Mouse (Mus musculus) midbrain, embryonic 15.5 days (tissue): ENCODE measurements around the gene Bnip1. TPM values are rescaled to one million over a fixed set of nuclear protein-coding genes. Genes with fewer than 3 reads are reported as not detected.

ENCODE experiments used
- ATAC-seq: fragments of 200-750 bp; cut with Nextera tagmentation; replicated peaks from 2 replicates; pipeline ENCODE4 v1.8.0; 2017; ENCODE audit warnings: moderate TSS enrichment
- H3K27ac ChIP-seq: fragments of 300-500 bp; sonication (generic); 2 replicates; pipeline ENCODE4 v1.5.1; 2015; ENCODE audit warnings: mild to moderate bottlenecking, inconsistent platforms
- H3K27me3 ChIP-seq: fragments of 300-500 bp; sonication (generic); replicated peaks from 2 replicates; pipeline ENCODE4 v1.6.1; 2015; ENCODE audit warnings: inconsistent platforms
- H3K36me3 ChIP-seq: fragments of 300-500 bp; sonication (generic); replicated peaks from 2 replicates; pipeline ENCODE4 v1.6.1; 2015; ENCODE audit warnings: inconsistent platforms
- H3K4me1 ChIP-seq: fragments of 300-500 bp; sonication (generic); 2 replicates; pipeline ENCODE4 v1.6.1; 2015; ENCODE audit warnings: inconsistent platforms
- H3K4me2 ChIP-seq: fragments of 300-500 bp; sonication (generic); 2 replicates; pipeline ENCODE4 v1.6.1; 2015; ENCODE audit warnings: inconsistent platforms, mild to moderate bottlenecking, moderate library complexity
- H3K4me3 ChIP-seq: fragments of 300-500 bp; sonication (generic); 2 replicates; pipeline ENCODE4 v1.5.1; 2015; ENCODE audit warnings: mild to moderate bottlenecking, inconsistent platforms
- H3K9ac ChIP-seq: fragments of 300-500 bp; sonication (generic); 2 replicates; pipeline ENCODE4 v1.6.1; 2015; ENCODE audit warnings: mild to moderate bottlenecking, inconsistent platforms
- H3K9me3 ChIP-seq: fragments of 300-500 bp; sonication (generic); 2 replicates; pipeline ENCODE4 v1.6.1; 2016; ENCODE audit warnings: inconsistent platforms
- WGBS: fragments of 180-500 bp; shearing (Covaris S2); methylation state at CpG from one replicate; pipeline ENCODE4 v1.1.7; 2015; ENCODE audit warnings: mixed read lengths; 5-methylcytosine and 5-hydroxymethylcytosine counted together
- polyA plus RNA-seq: library from polyadenylated mRNA; unstranded; fragments of >200 nt; fragmentation: Nextera tagmentation; extraction: Ambion mirVana; gene quantifications from 2 replicates; pipeline ENCODE4 v1.2.1, GENCODE M21; 2015

The Bnip1 gene
- polyA plus RNA-seq, 1 experiment from 2014 or later, result 60.6 TPM

DNA sequence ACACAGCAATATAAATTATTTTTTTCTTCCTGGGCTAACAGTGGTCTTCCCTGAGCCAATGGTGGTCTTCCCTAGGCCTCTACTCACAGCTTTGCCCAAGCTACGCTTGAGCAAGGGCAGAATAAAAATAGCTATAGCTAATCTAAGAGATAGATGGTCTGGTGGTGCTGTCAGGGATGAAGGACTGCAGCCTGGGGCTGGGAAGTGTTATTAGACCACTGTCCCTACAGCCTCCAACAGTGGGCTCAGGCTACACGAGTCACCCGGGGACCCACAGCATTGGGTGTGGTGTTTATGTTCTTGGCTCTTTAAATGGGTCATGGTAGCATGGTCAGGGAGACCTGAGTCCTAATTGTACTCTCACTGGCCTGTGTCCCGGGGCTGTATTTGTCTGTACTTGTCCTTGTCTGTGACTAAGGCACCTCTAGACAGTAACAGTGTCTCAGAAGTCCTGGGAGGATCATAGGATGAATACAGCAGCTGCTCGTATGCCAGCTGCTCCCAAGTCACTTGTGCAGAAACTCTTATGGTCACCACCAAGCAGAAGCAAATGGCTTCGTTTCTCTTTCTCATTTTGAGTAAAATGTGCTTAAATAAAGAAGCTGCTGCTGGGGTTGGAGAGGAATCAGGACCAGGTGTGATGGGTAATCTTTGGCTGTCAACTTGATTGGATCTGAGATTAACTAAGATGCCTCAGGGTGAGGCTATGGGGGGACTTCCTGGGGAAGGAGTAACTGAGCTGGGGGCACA, 16.7 kb downstream of the Bnip1 start:
- H3K4me3 ChIP-seq, result no peak overlapping the region
- H3K4me2 ChIP-seq, result no peak overlapping the region
- H3K27ac ChIP-seq, result no peak overlapping the region
- H3K36me3 ChIP-seq, result no peaks in the 10 kb centered on the region
- no peaks in the 10 kb centered on the region for H3K27me3 ChIP-seq
- H3K9me3 ChIP-seq, result no peaks in the 10 kb centered on the region
- WGBS, result 72% methylated on average over 6 of the region's 6 CpGs
- H3K4me1 ChIP-seq, result no peaks in the 10 kb centered on the region
- no peak for ATAC-seq
- H3K9ac ChIP-seq, result no peak overlapping the region

DNA sequence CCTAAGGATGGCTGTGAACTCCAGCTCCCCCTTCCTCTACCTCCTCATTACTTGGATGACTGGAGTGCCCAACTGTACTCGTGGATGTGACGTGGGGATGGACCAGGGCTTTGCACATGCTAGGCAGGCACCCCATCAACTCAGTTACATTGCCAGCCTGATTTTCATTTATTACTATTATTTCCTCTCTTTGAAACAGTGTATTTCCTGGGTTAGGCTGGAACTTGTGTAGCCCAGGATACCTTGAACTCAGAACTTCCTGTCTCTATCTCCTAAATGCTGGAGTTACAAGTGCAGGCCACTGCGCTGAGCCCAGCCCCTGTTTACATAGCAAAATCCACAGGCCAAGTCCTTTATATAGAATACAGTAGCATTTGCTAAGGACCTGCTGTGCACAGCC, 22.0 kb downstream of the Bnip1 start:
- WGBS, result 89% methylated on average over 3 of the region's 3 CpGs
- Histone ChIP-seq H3K27ac (no peak overlapping the region), H3K27me3 (no peaks in the 10 kb centered on the region), H3K4me1 (no peaks in the 10 kb centered on the region), H3K4me3 (no peak overlapping the region), H3K9ac (no peak overlapping the region), H3K9me3 (no peaks in the 10 kb centered on the region), H3K4me2 (no peak overlapping the region), H3K36me3 (no peaks in the 10 kb centered on the region)
- ATAC-seq, result no peak

GRCm38 (mm10) chr17:26812607-26813006, 31.7 kb downstream of the Bnip1 start:
- Histone ChIP-seq H3K36me3 (no peaks in the 10 kb centered on the region), H3K27ac (no peak overlapping the region), H3K27me3 (no peaks in the 10 kb centered on the region), H3K9ac (no peak overlapping the region), H3K9me3 (no peaks in the 10 kb centered on the region), H3K4me2 (no peak overlapping the region), H3K4me1 (no peaks in the 10 kb centered on the region), H3K4me3 (no peak overlapping the region)
- ATAC-seq, result no peak
- 82% methylated on average over 2 of the region's 2 CpGs for WGBS

GRCm38 (mm10) chr17:26813497-26813896, 32.6 kb downstream of the Bnip1 start:
- no peak overlapping the region for H3K27ac ChIP-seq
- no peak overlapping the region for H3K4me2 ChIP-seq
- ATAC-seq, result no peak
- no peaks in the 10 kb centered on the region for H3K9me3 ChIP-seq
- 82% methylated on average over 9 of the region's 9 CpGs for WGBS
- no peak overlapping the region for H3K9ac ChIP-seq
- no peaks in the 10 kb centered on the region for H3K27me3 ChIP-seq
- H3K4me1 ChIP-seq, result no peaks in the 10 kb centered on the region
- no peak overlapping the region for H3K4me3 ChIP-seq
- no peaks in the 10 kb centered on the region for H3K36me3 ChIP-seq

DNA sequence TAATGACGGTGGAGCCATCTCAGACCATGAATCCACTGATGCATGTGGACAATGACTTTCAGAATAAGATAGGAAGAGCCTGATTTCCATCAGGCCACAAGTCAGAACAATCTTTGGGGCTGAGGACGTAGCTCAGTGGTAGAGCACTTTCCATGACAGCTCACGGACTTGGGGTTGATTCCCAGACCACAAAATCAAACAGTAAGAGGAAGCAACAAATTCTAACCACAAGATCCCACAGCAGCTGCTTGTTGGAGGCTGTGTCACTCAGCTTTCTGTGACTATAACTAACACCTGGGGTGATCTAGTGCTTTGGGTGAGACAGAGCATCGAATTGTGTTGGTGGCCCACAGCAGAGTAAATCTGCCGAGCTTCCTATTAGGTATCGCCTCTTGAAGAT, 35.9 kb downstream of the Bnip1 start:
- H3K9me3 ChIP-seq, result no peaks in the 10 kb centered on the region
- H3K4me2 ChIP-seq, result no peak overlapping the region
- no peaks in the 10 kb centered on the region for H3K4me1 ChIP-seq
- no peak overlapping the region for H3K27ac ChIP-seq
- no peaks in the 10 kb centered on the region for H3K36me3 ChIP-seq
- H3K9ac ChIP-seq, result no peak overlapping the region
- no peak for ATAC-seq
- 0 out of 2 replicates have a peak, but pooled peaks cover 2% of the 10 kb centered on the region for H3K27me3 ChIP-seq
- 74% methylated on average over 6 of the region's 6 CpGs for WGBS
- no peak overlapping the region for H3K4me3 ChIP-seq

DNA sequence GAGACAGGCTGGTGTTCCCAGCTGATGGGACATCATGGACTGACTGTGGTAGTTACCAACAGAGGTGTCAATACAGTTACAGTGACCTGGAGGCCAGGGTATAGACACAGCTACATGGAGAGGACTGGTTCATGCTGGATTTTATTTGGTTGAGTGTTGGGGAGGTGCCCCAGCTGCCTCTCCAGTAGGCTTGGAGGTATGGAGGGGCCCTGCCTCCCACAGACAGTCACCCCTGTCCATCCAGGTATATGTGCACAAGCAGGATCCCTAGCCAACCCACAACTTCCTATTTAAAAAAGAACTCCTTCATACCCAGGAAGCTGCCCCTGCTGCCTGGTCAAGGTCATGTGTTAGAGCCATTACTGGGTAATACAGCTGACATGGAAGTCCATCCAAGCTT, 36.9 kb downstream of the Bnip1 start:
- Histone ChIP-seq H3K4me3 (no peak overlapping the region), H3K9ac (no peak overlapping the region), H3K4me1 (no peaks in the 10 kb centered on the region), H3K27me3 (0 out of 2 replicates have a peak, but pooled peaks cover 2% of the 10 kb centered on the region), H3K27ac (no peak overlapping the region), H3K4me2 (no peak overlapping the region), H3K9me3 (no peaks in the 10 kb centered on the region), H3K36me3 (no peaks in the 10 kb centered on the region)
- ATAC-seq, result no peak

GRCm38 (mm10) chr17:26826131-26826530, 45.3 kb downstream of the Bnip1 start:
- H3K9ac ChIP-seq, result no peak overlapping the region
- no peak overlapping the region for H3K4me2 ChIP-seq
- WGBS, result 75% methylated on average over 16 of the region's 17 CpGs
- no peak overlapping the region for H3K4me3 ChIP-seq
- no peaks in the 10 kb centered on the region for H3K36me3 ChIP-seq
- H3K27ac ChIP-seq, result no peak overlapping the region
- no peak for ATAC-seq
- H3K9me3 ChIP-seq, result no peaks in the 10 kb centered on the region
- no peaks in the 10 kb centered on the region for H3K4me1 ChIP-seq
- no peaks in the 10 kb centered on the region; the same call in 1 of the 2 replicates for H3K27me3 ChIP-seq

- Histone ChIP-seq H3K4me1 (peaks cover 3% of the 10 kb centered on the region; the same call in 1 of the 2 replicates), H3K27me3 (peaks cover 63% of the 10 kb centered on the region), H3K27ac (no peak overlapping the region), H3K9ac (no peak overlapping the region), H3K9me3 (no peaks in the 10 kb centered on the region), H3K4me2 (no peak overlapping the region), H3K36me3 (no peaks in the 10 kb centered on the region), H3K4me3 (no peak overlapping the region)
- WGBS, result 73% methylated on average over 2 of the region's 2 CpGs
- no peak for ATAC-seq
Measured at GRCm38 (mm10) chr17:26833806-26834205, 52.9 kb downstream of the Bnip1 start.

GRCm38 (mm10) chr17:26834302-26834965, 53.6 kb downstream of the Bnip1 start:
- Histone ChIP-seq H3K9ac (no peak overlapping the region), H3K9me3 (no peaks in the 10 kb centered on the region), H3K4me2 (no peak overlapping the region), H3K36me3 (no peaks in the 10 kb centered on the region), H3K27ac (no peak overlapping the region), H3K4me1 (peaks cover 10% of the 10 kb centered on the region), H3K4me3 (no peak overlapping the region), H3K27me3 (peaks cover 70% of the 10 kb centered on the region)
- WGBS, result 76% methylated on average over 5 of the region's 5 CpGs
- no peak for ATAC-seq

- Histone ChIP-seq H3K27ac (no peak overlapping the region), H3K27me3 (peaks cover 77% of the 10 kb centered on the region), H3K36me3 (no peaks in the 10 kb centered on the region), H3K4me2 (no peak overlapping the region), H3K9ac (no peak overlapping the region), H3K4me1 (peaks cover 12% of the 10 kb centered on the region), H3K4me3 (no peak overlapping the region), H3K9me3 (no peaks in the 10 kb centered on the region)
- ATAC-seq, result no peak
- WGBS, result 18% methylated on average over 9 of the region's 9 CpGs
Measured at GRCm38 (mm10) chr17:26834966-26835755, 54.3 kb downstream of the Bnip1 start.

DNA sequence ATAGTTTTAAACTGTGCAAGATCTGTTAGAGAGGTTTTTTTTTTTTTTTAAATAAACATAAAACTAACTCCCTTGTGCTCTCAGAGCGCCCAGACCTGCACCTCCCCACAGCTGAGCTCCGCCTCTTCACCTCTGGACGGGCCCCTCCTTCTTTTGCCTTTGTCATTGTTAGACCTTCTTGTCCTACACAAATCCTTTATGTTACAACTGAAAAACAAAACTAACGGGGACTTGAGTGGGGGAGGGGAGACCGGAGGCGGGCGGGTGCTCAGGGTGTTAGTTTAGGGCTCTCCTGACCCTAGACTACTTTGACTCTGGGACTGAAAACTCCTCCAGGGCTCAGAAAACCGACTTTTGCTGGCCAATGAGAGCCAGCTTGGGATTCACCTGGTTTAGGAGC, 55.1 kb downstream of the Bnip1 start:
- ATAC-seq, result no peak
- Histone ChIP-seq H3K4me3 (no peak overlapping the region), H3K27me3 (peaks cover 84% of the 10 kb centered on the region), H3K27ac (no peak overlapping the region), H3K9ac (no peak overlapping the region), H3K9me3 (no peaks in the 10 kb centered on the region), H3K4me2 (no peak overlapping the region), H3K36me3 (no peaks in the 10 kb centered on the region), H3K4me1 (peaks cover 12% of the 10 kb centered on the region)
- WGBS, result 1% methylated on average over 8 of the region's 8 CpGs

DNA sequence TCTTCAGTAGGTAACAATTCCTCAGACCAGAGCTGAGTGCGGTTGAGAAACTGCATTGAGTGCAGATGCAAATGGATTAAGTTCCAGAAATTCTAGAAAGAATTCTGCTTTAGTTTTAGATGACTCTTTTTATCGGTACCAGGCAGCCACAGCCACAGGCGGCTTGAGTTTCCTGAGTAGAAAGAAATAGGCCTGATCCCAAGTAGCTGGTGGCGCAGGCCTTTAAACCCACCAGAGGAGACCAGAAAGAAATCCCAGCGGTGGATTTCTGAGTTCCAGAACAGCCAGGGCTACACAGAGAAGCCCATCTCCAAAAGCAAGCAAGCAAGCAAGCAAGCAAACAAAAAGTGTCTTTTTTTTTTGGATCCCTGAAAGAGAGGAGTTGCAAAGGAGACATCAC, 55.5 kb downstream of the Bnip1 start:
- H3K9me3 ChIP-seq, result no peaks in the 10 kb centered on the region
- no peak overlapping the region for H3K4me3 ChIP-seq
- no peak for ATAC-seq
- H3K4me1 ChIP-seq, result peaks cover 14% of the 10 kb centered on the region
- no peaks in the 10 kb centered on the region for H3K36me3 ChIP-seq
- no peak overlapping the region for H3K9ac ChIP-seq
- H3K27me3 ChIP-seq, result peaks cover 88% of the 10 kb centered on the region
- 10% methylated on average over 5 of the region's 5 CpGs for WGBS
- no peak overlapping the region for H3K27ac ChIP-seq
- H3K4me2 ChIP-seq, result no peak overlapping the region
